Mouse (Mus musculus) MEL (cell line): Measurements from ENCODE around the gene Jade2. TPM values are rescaled to one million over a fixed set of nuclear protein-coding genes. Genes with fewer than 3 reads are reported as not detected.

ENCODE experiments used
- DNase-seq: peaks from one replicate; pipeline ENCODE4 v3.0.0; 2011; ENCODE audit warnings: low read depth, low spot score
- H3K27ac ChIP-seq: 2 replicates; pipeline ENCODE4 v1.5.1; 2012; ENCODE audit warnings: low read depth, mild to moderate bottlenecking, control low read depth, low read length, moderate library complexity; ENCODE audit not compliant: control insufficient read depth
- H3K27me3 ChIP-seq, 2 experiments: fragments of 150-350 bp in 1 of 2; sonication (generic) in 1 of 2; 2 replicates each; pipeline ENCODE4 v1.6.1; 2012; ENCODE audit warnings: low read length in 2 of 2, mild to moderate bottlenecking in 2 of 2, improper control_type of control experiment in 1 of 2, moderate library complexity in 1 of 2; ENCODE audit not compliant: insufficient read depth in 2 of 2, control insufficient read depth in 1 of 2
- H3K36me3 ChIP-seq, 2 experiments: 2 replicates each; pipeline ENCODE4 v1.6.1; 2012 to 2014; ENCODE audit warnings: low read length in 2 of 2, improper control_type of control experiment in 1 of 2, inconsistent platforms in 1 of 2, mild to moderate bottlenecking in 1 of 2; ENCODE audit not compliant: insufficient read depth in 2 of 2, control insufficient read depth in 1 of 2
- H3K4me1 ChIP-seq, 2 experiments: fragments of 150-350 bp in 1 of 2; sonication (generic) in 1 of 2; 2 replicates each; pipeline ENCODE4 v1.6.1; 2012; ENCODE audit warnings: low read length in 2 of 2, improper control_type of control experiment in 1 of 2, mild to moderate bottlenecking in 1 of 2; ENCODE audit not compliant: insufficient read depth in 2 of 2, control insufficient read depth in 1 of 2
- H3K4me3 ChIP-seq, 2 experiments: fragments of 150-350 bp in 1 of 2; sonication (generic) in 1 of 2; 2 replicates each; pipeline ENCODE4 v1.5.1; 2012; ENCODE audit warnings: low read depth in 2 of 2, low read length in 2 of 2, mild to moderate bottlenecking in 2 of 2, moderate library complexity in 2 of 2, control low read depth in 1 of 2, improper control_type of control experiment in 1 of 2; ENCODE audit not compliant: control insufficient read depth in 1 of 2, insufficient read depth in 1 of 2
- H3K79me2 ChIP-seq: 2 replicates; pipeline ENCODE4 v1.6.1; 2012; ENCODE audit warnings: mild to moderate bottlenecking, low read length, moderate library complexity; ENCODE audit not compliant: control insufficient read depth, poor library complexity, insufficient read depth
- H3K9ac ChIP-seq: 2 replicates; pipeline ENCODE4 v1.6.1; 2012; ENCODE audit warnings: low read depth, mild to moderate bottlenecking, control low read depth, low read length, moderate library complexity; ENCODE audit not compliant: control insufficient read depth, poor library complexity, severe bottlenecking
- H3K9me3 ChIP-seq: fragments of 150-350 bp; sonication (generic); replicated peaks from 2 replicates; pipeline ENCODE4 v1.6.1; 2012; ENCODE audit warnings: mild to moderate bottlenecking, low read length, improper control_type of control experiment, moderate library complexity; ENCODE audit not compliant: insufficient read depth
- CHD2 ChIP-seq: IDR thresholded peaks from 2 replicates; pipeline ENCODE4 v1.6.1; 2011; ENCODE audit warnings: low read length, improper control_type of control experiment
- CTCF ChIP-seq, 3 experiments: IDR thresholded peaks in 2 of 3; conservative IDR thresholded peaks in 1 of 3; 2 replicates each; pipeline ENCODE4 v1.5.1; 2011 to 2012; ENCODE audit warnings: low read length in 3 of 3, low read depth in 2 of 3, mild to moderate bottlenecking in 2 of 3, improper control_type of control experiment in 1 of 3, inconsistent platforms in 1 of 3, mixed read lengths in 1 of 3, moderate library complexity in 1 of 3; ENCODE audit not compliant: control insufficient read depth in 1 of 3, insufficient read depth in 1 of 3, poor library complexity in 1 of 3, severe bottlenecking in 1 of 3
- E2F4 ChIP-seq: IDR thresholded peaks from 2 replicates; pipeline ENCODE4 v1.6.1; 2011; ENCODE audit warnings: low read depth, low read length, improper control_type of control experiment, borderline replicate concordance
- ELF1 ChIP-seq: IDR thresholded peaks from 2 replicates; pipeline ENCODE4 v1.6.1; 2014; ENCODE audit warnings: low read depth, mild to moderate bottlenecking, inconsistent platforms, low read length, improper control_type of control experiment, moderate library complexity
- EP300 ChIP-seq, 2 experiments: IDR thresholded peaks; 2 replicates each; pipeline ENCODE4 v1.6.1; 2011; ENCODE audit warnings: improper control_type of control experiment in 2 of 2, low read length in 2 of 2, low read depth in 1 of 2, mild to moderate bottlenecking in 1 of 2
- GABPA ChIP-seq: IDR thresholded peaks from 2 replicates; pipeline ENCODE4 v1.6.1; 2012; ENCODE audit warnings: low read depth, mild to moderate bottlenecking, inconsistent platforms, low read length, improper control_type of control experiment, moderate library complexity
- HCFC1 ChIP-seq: IDR thresholded peaks from 2 replicates; pipeline ENCODE4 v1.6.1; 2012; ENCODE audit warnings: low read depth, mild to moderate bottlenecking, inconsistent platforms, low read length, improper control_type of control experiment, moderate library complexity
- KAT2A ChIP-seq: conservative IDR thresholded peaks from 2 replicates; pipeline ENCODE4 v1.6.1; 2012; ENCODE audit warnings: low read depth, low read length, improper control_type of control experiment, inconsistent platforms
- MAZ ChIP-seq: IDR thresholded peaks from 2 replicates; pipeline ENCODE4 v1.6.1; 2012; ENCODE audit warnings: low read depth, mild to moderate bottlenecking, inconsistent platforms, low read length, improper control_type of control experiment
- MYB ChIP-seq: IDR thresholded peaks from 2 replicates; pipeline ENCODE4 v1.6.1; 2011; ENCODE audit warnings: mild to moderate bottlenecking, low read depth, low read length, improper control_type of control experiment
- MYC ChIP-seq: IDR thresholded peaks from 2 replicates; pipeline ENCODE4 v1.6.1; 2011; ENCODE audit warnings: low read depth, mild to moderate bottlenecking, low read length, improper control_type of control experiment, moderate library complexity
- POLR2A ChIP-seq, 2 experiments: IDR thresholded peaks; 2 replicates each; pipeline ENCODE4 v1.6.1; 2011 to 2012; ENCODE audit warnings: low read length in 2 of 2, mild to moderate bottlenecking in 2 of 2, control low read depth in 1 of 2, improper control_type of control experiment in 1 of 2, low read depth in 1 of 2, moderate library complexity in 1 of 2; ENCODE audit not compliant: control insufficient read depth in 1 of 2, insufficient read depth in 1 of 2, poor library complexity in 1 of 2
- POLR2AphosphoS2 ChIP-seq: IDR thresholded peaks from 2 replicates; pipeline ENCODE4 v1.6.1; 2011; ENCODE audit warnings: low read length, improper control_type of control experiment
- RAD21 ChIP-seq: IDR thresholded peaks from 2 replicates; pipeline ENCODE4 v1.6.1; 2011; ENCODE audit warnings: mild to moderate bottlenecking, low read depth, low read length, improper control_type of control experiment
- SIN3A ChIP-seq: IDR thresholded peaks from 2 replicates; pipeline ENCODE4 v1.6.1; 2012; ENCODE audit warnings: low read length, improper control_type of control experiment, inconsistent platforms
- SMC3 ChIP-seq: IDR thresholded peaks from 2 replicates; pipeline ENCODE4 v1.6.1; 2011; ENCODE audit warnings: low read depth, low read length, improper control_type of control experiment
- TCF12 ChIP-seq: IDR thresholded peaks from 2 replicates; pipeline ENCODE4 v1.6.1; 2014; ENCODE audit warnings: low read depth, mild to moderate bottlenecking, inconsistent platforms, low read length, improper control_type of control experiment, moderate library complexity
- ZC3H11A ChIP-seq: IDR thresholded peaks from 2 replicates; pipeline ENCODE4 v1.6.1; 2012; ENCODE audit warnings: low read depth, mild to moderate bottlenecking, inconsistent platforms, low read length, improper control_type of control experiment
- ZKSCAN1 ChIP-seq: IDR thresholded peaks from 2 replicates; pipeline ENCODE4 v1.6.1; 2012; ENCODE audit warnings: low read depth, mild to moderate bottlenecking, inconsistent platforms, low read length, improper control_type of control experiment, moderate library complexity
- ZNF384 ChIP-seq: IDR thresholded peaks from 2 replicates; pipeline ENCODE4 v1.6.1; 2012; ENCODE audit warnings: low read depth, mild to moderate bottlenecking, inconsistent platforms, low read length, improper control_type of control experiment
- polyA plus RNA-seq, 2 experiments: library from polyadenylated mRNA; stranded (reverse) in 1 of 2; unstranded in 1 of 2; fragments of >175 nt in 1 of 2; fragments of >200 nt in 1 of 2; gene quantifications; 2 replicates each; pipeline versions ENCODE4 v1.2.1 to v1.2.4; 2012; ENCODE audit warnings: low replicate concordance in 2 of 2, low read depth in 1 of 2; ENCODE audit not compliant: insufficient read length in 2 of 2, insufficient read depth in 1 of 2, missing spikeins in 1 of 2
- total RNA-seq: library from RNA; depleted of rRNA; stranded (reverse); fragments of 300-350 nt; gene quantifications from 2 replicates; pipeline ENCODE4 v1.2.3, GENCODE M21; 2012

Jade2 gene
- total and polyA plus RNA-seq, 3 experiments, result 4.5 to 13.0 TPM; not detected in 1

- H3K4me1 ChIP-seq, result no peaks in the 10 kb centered on the region; a peak in 1 of 4 replicates
- DNase-seq, result peak; percentile 79
- H3K4me3 ChIP-seq, result no peak overlapping the region
Observed at GRCm38 (mm10) chr11:51811230-51811629, 46.2 kb downstream of the Jade2 start.

GRCm38 (mm10) chr11:51809632-51810224, 47.7 kb downstream of the Jade2 start:
- no peak overlapping the region for H3K4me3 ChIP-seq
- no peaks in the 10 kb centered on the region for H3K27me3 ChIP-seq
- H3K9me3 ChIP-seq, result no peaks in the 10 kb centered on the region
- peaks cover 0 to 3% of the 10 kb centered on the region in 2 experiments; a peak in 1 of 4 replicates for H3K36me3 ChIP-seq
- no peaks in the 10 kb centered on the region; the same call in 1 of the 2 replicates for H3K79me2 ChIP-seq
- H3K9ac ChIP-seq, result no peak overlapping the region
- H3K4me1 ChIP-seq, result peaks cover 2 to 8% of the 10 kb centered on the region in 2 experiments; a peak in 3 of 4 replicates
- H3K27ac ChIP-seq, result no peak overlapping the region
- TF ChIP-seq CTCF (IDR thresholded peaks at IDR 0.05 in 2 of 3, conservative IDR thresholded peaks at IDR 0.05 in 1 of 3; ENCODE audit: control insufficient read depth in 1 of 3, insufficient read depth in 1 of 3, low read depth in 2 of 3, low read length in 3 of 3, poor library complexity in 1 of 3, severe bottlenecking in 1 of 3) (peak; percentile 33 to 59 (median 52); a peak in 5 of 6 replicates), RAD21 (peak; percentile 54), MAZ (no peak), ZC3H11A (peak; percentile 26; the same call in 1 of the 2 replicates), E2F4 (no peak), SMC3 (peak; percentile 31), KAT2A (no peak), CHD2 (peak; percentile 95), SIN3A (no peak), ZKSCAN1 (peak; percentile 57; the same call in 1 of the 2 replicates), ZNF384 (peak; percentile 94), TCF12 (no peak), HCFC1 (no peak), POLR2AphosphoS2 (no peak)
- TF ChIP-seq, all 39 proteins: peak for 7
- peak; percentile 82 for DNase-seq

More at GRCm38 (mm10) chr11:51811230-51811629, 46.2 kb downstream of the Jade2 start:
- Histone ChIP-seq H3K27ac (no peak overlapping the region), H3K36me3 (no peaks in the 10 kb centered on the region), H3K79me2 (no peaks in the 10 kb centered on the region), H3K9me3 (no peaks in the 10 kb centered on the region), H3K27me3 (no peaks in the 10 kb centered on the region), H3K9ac (no peak overlapping the region)
- no peak for TF ChIP-seq KAT2A
- TF ChIP-seq SMC3, result peak; percentile 66
- TF ChIP-seq GABPA, result no peak
- TF ChIP-seq ZNF384, result peak; percentile 79
- TF ChIP-seq HCFC1, result no peak
- TF ChIP-seq POLR2A (IDR thresholded peaks at IDR 0.05; ENCODE audit: control insufficient read depth in 1 of 2, insufficient read depth in 1 of 2, low read depth in 1 of 2, low read length in 2 of 2, poor library complexity in 1 of 2), result no peak
- TF ChIP-seq ZC3H11A, result peak; percentile 64
- peak; percentile 71 for TF ChIP-seq RAD21
- no peak for TF ChIP-seq EP300 (IDR thresholded peaks at IDR 0.05; ENCODE audit: low read depth in 1 of 2, low read length in 2 of 2)
- TF ChIP-seq CTCF (IDR thresholded peaks at IDR 0.05 in 2 of 3, conservative IDR thresholded peaks at IDR 0.05 in 1 of 3; ENCODE audit: control insufficient read depth in 1 of 3, insufficient read depth in 1 of 3, low read depth in 2 of 3, low read length in 3 of 3, poor library complexity in 1 of 3, severe bottlenecking in 1 of 3), result peak; percentile 70 to 81 (median 80)
- TF ChIP-seq ELF1, result no peak
- peak; percentile 63 for TF ChIP-seq MYC
- no peak for TF ChIP-seq MYB
